In genomic region chr3:158356706-158357105, GRCm38 (mm10) we compare ENCODE assay signal across 29 mouse cellular contexts.
"Had no signal": no experiment of that assay in that cellular context is flagged by ENCODE, and none has a peak within 500 bp of the region (broad histone marks: within the 10 kb centered on the region; RNA-seq: fewer than 3 reads in every experiment).

No protein-coding gene starts in this region.

- DNase-seq: cerebellum, adult 2 months; cerebellum, adult 8-10 months; cerebellum, adult 9-10 months; cerebellum, adult 9-11 months; cerebellum, postnatal 10 days; cerebellum, postnatal 14 days; cerebellum, postnatal 25 days; cerebellum, postnatal 36 days; embryo, embryonic 11 days; forebrain, postnatal 0 days; gastrocnemius, adult 2 months; gastrocnemius, postnatal 10 days; gastrocnemius, postnatal 14 days; gastrocnemius, postnatal 25 days; gastrocnemius, postnatal 36 days; heart, adult 11 months; heart, adult 18-20 months; heart, adult 2 months had no signal

- ATAC-seq: forebrain, embryonic 13.5 days; forebrain, embryonic 14.5 days; forebrain, embryonic 15.5 days; forebrain, embryonic 16.5 days; forebrain, postnatal 0 days had no signal

- H3K4me3 ChIP-seq: embryonic facial prominence, embryonic 10.5 days; embryonic facial prominence, embryonic 12.5 days; embryonic facial prominence, embryonic 13.5 days; embryonic facial prominence, embryonic 15.5 days; erythroblast, embryonic 14.5 days; forebrain, embryonic 10.5 days; forebrain, embryonic 12.5 days; forebrain, embryonic 13.5 days; forebrain, embryonic 15.5 days; gastrocnemius, adult 2 months; heart, adult 2 months had no signal

- H3K27ac ChIP-seq: embryonic facial prominence, embryonic 10.5 days; embryonic facial prominence, embryonic 12.5 days; embryonic facial prominence, embryonic 13.5 days; embryonic facial prominence, embryonic 15.5 days; forebrain, embryonic 10.5 days; forebrain, embryonic 12.5 days; forebrain, embryonic 13.5 days; forebrain, embryonic 15.5 days; gastrocnemius, adult 2 months; heart, adult 2 months had no signal
